Mouse (Mus musculus) layer of hippocampus, adult 18-20 months (tissue): Measurements from ENCODE around the gene Hesx1. TPM values are rescaled to one million over a fixed set of nuclear protein-coding genes. Genes with fewer than 3 reads are reported as not detected.

Source experiments
- DNase-seq, 2 experiments: peaks; one replicate each; pipeline ENCODE4 v3.0.0; 2022; ENCODE audit warnings: low spot score in 2 of 2
- total RNA-seq, 2 experiments: library from RNA; stranded (reverse); gene quantifications; 2 replicates each; pipeline ENCODE4 v1.2.3; 2021

Gene Hesx1
- total RNA-seq, 2 experiments from 2014 or later, result not detected

- no peak for DNase-seq
Observed at GRCm38 (mm10) chr14:27051511-27051895, 57.3 kb downstream of the Hesx1 start.

Other genes starting within 250 kb of the Hesx1 start
- under 1 TPM in 1 of 2 experiments, not detected in 1; 0.43 TPM for gene Asb14, start 99.9 kb upstream of the Hesx1 start, total RNA-seq
- gene Appl1, start 23.2 kb upstream of the Hesx1 start, total RNA-seq, result 10 to 100 TPM; 66.3 to 67.8 TPM
- gene Il17rd, start 44.5 kb downstream of the Hesx1 start, total RNA-seq, result 1 to 10 TPM; 3.6 to 3.9 TPM
- 10 to 100 TPM; 84.2 to 92.7 TPM for gene Arhgef3, start 120.5 kb downstream of the Hesx1 start, total RNA-seq